Mouse (Mus musculus): ENCODE measurements around the gene Gga2. TPM values are rescaled to one million over a fixed set of nuclear protein-coding genes. Genes with fewer than 3 reads are reported as not detected.

Gga2 gene
- polyA plus RNA-seq, 1 experiment from 2014 or later = 79.0 TPM

DNA sequence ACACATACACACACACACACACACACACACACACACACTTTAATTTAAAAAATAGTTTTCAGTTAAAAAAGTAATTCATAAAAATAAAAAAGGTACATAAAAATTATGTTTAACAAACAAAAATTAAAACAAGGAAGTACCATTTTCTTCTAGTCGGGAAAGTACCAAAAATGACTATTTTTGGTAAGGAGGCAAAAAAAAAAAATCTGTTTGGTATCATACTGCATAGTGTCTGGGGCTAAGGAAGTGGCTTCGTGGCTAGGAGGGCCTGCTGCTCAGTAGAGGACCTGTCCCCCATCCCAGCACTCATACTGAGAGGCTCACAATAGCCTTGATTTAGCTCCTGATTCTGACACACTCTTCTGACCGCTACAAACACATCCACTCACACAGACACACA is 49.3 kb downstream of the Gga2 start:
- no peak for ATAC-seq (replicated peaks; ENCODE audit: extremely low read depth, insufficient read depth, low FRiP score)
- no peaks in the 10 kb centered on the region for H3K4me1 ChIP-seq (ENCODE audit: control insufficient read depth, insufficient read depth, low read length)
- H3K4me2 ChIP-seq (ENCODE audit: low read depth, low read length) = no peak overlapping the region
- H3K4me3 ChIP-seq (ENCODE audit: low read length) = no peak overlapping the region
- peaks cover 15% of the 10 kb centered on the region for H3K36me3 ChIP-seq (ENCODE audit: control insufficient read depth, insufficient read depth)
- 85% methylated on average over 3 of the region's 3 CpGs for WGBS
- H3K27me3 ChIP-seq (ENCODE audit: control insufficient read depth, insufficient read depth, low read length) = no peaks in the 10 kb centered on the region
- no peak overlapping the region for H3K9ac ChIP-seq (ENCODE audit: low read length)
- H3K27ac ChIP-seq (ENCODE audit: low read length) = no peak overlapping the region
- no peaks in the 10 kb centered on the region for H3K9me3 ChIP-seq (replicated peaks; ENCODE audit: control insufficient read depth, low read length)

GRCm38 (mm10) chr7:121970250-121970649 is 50.8 kb downstream of the Gga2 start:
- 78% methylated on average over 9 of the region's 9 CpGs for WGBS
- H3K9me3 ChIP-seq (replicated peaks; ENCODE audit: control insufficient read depth, low read length) = no peaks in the 10 kb centered on the region
- no peak overlapping the region for H3K9ac ChIP-seq (ENCODE audit: low read length)
- H3K27me3 ChIP-seq (ENCODE audit: control insufficient read depth, insufficient read depth, low read length) = no peaks in the 10 kb centered on the region
- H3K4me2 ChIP-seq (ENCODE audit: low read depth, low read length) = no peak overlapping the region
- H3K27ac ChIP-seq (ENCODE audit: low read length) = no peak overlapping the region
- no peaks in the 10 kb centered on the region for H3K4me1 ChIP-seq (ENCODE audit: control insufficient read depth, insufficient read depth, low read length)
- peaks cover 15% of the 10 kb centered on the region for H3K36me3 ChIP-seq (ENCODE audit: control insufficient read depth, insufficient read depth)
- H3K4me3 ChIP-seq (ENCODE audit: low read length) = no peak overlapping the region
- ATAC-seq (replicated peaks; ENCODE audit: extremely low read depth, insufficient read depth, low FRiP score) = no peak

GRCm38 (mm10) chr7:121968816-121969215 is 52.2 kb downstream of the Gga2 start:
- Histone ChIP-seq H3K9me3 (replicated peaks; ENCODE audit: control insufficient read depth, low read length) (peaks cover 3% of the 10 kb centered on the region), H3K4me3 (ENCODE audit: low read length) (no peak overlapping the region), H3K4me2 (ENCODE audit: low read depth, low read length) (no peak overlapping the region), H3K36me3 (ENCODE audit: control insufficient read depth, insufficient read depth) (peaks cover 19% of the 10 kb centered on the region), H3K9ac (ENCODE audit: low read length) (no peak overlapping the region), H3K27ac (ENCODE audit: low read length) (no peak overlapping the region), H3K27me3 (ENCODE audit: control insufficient read depth, insufficient read depth, low read length) (no peaks in the 10 kb centered on the region), H3K4me1 (ENCODE audit: control insufficient read depth, insufficient read depth, low read length) (no peaks in the 10 kb centered on the region)
- ATAC-seq (replicated peaks; ENCODE audit: extremely low read depth, insufficient read depth, low FRiP score) = no peak
- 80% methylated on average over 9 of the region's 9 CpGs for WGBS

- Histone ChIP-seq H3K9me3 (replicated peaks; ENCODE audit: control insufficient read depth, low read length) (peaks cover 3% of the 10 kb centered on the region), H3K4me2 (ENCODE audit: low read depth, low read length) (no peak overlapping the region), H3K27me3 (ENCODE audit: control insufficient read depth, insufficient read depth, low read length) (no peaks in the 10 kb centered on the region), H3K4me1 (ENCODE audit: control insufficient read depth, insufficient read depth, low read length) (no peaks in the 10 kb centered on the region), H3K9ac (ENCODE audit: low read length) (no peak overlapping the region), H3K4me3 (ENCODE audit: low read length) (no peak overlapping the region), H3K36me3 (ENCODE audit: control insufficient read depth, insufficient read depth) (peaks cover 19% of the 10 kb centered on the region), H3K27ac (ENCODE audit: low read length) (no peak overlapping the region)
- no peak for ATAC-seq (replicated peaks; ENCODE audit: extremely low read depth, insufficient read depth, low FRiP score)
- 35% methylated on average over 8 of the region's 8 CpGs for WGBS
Observed at GRCm38 (mm10) chr7:121968242-121968641, 52.8 kb downstream of the Gga2 start.

GRCm38 (mm10) chr7:121966169-121966568 is 54.9 kb downstream of the Gga2 start:
- H3K4me2 ChIP-seq (ENCODE audit: low read depth, low read length) = no peak overlapping the region
- H3K9ac ChIP-seq (ENCODE audit: low read length) = no peak overlapping the region
- H3K36me3 ChIP-seq (ENCODE audit: control insufficient read depth, insufficient read depth) = peaks cover 19% of the 10 kb centered on the region
- H3K27me3 ChIP-seq (ENCODE audit: control insufficient read depth, insufficient read depth, low read length) = no peaks in the 10 kb centered on the region
- no peak overlapping the region for H3K27ac ChIP-seq (ENCODE audit: low read length)
- no peak for ATAC-seq (replicated peaks; ENCODE audit: extremely low read depth, insufficient read depth, low FRiP score)
- peaks cover 3% of the 10 kb centered on the region for H3K9me3 ChIP-seq (replicated peaks; ENCODE audit: control insufficient read depth, low read length)
- H3K4me3 ChIP-seq (ENCODE audit: low read length) = no peak overlapping the region
- H3K4me1 ChIP-seq (ENCODE audit: control insufficient read depth, insufficient read depth, low read length) = no peaks in the 10 kb centered on the region
- 74% methylated on average over 7 of the region's 7 CpGs for WGBS

GRCm38 (mm10) chr7:121963883-121964398 is 57.1 kb downstream of the Gga2 start:
- peaks cover 3% of the 10 kb centered on the region for H3K9me3 ChIP-seq (replicated peaks; ENCODE audit: control insufficient read depth, low read length)
- H3K4me1 ChIP-seq (ENCODE audit: control insufficient read depth, insufficient read depth, low read length) = no peaks in the 10 kb centered on the region
- H3K27me3 ChIP-seq (ENCODE audit: control insufficient read depth, insufficient read depth, low read length) = no peaks in the 10 kb centered on the region
- H3K9ac ChIP-seq (ENCODE audit: low read length) = no peak overlapping the region
- no peak for ATAC-seq (replicated peaks; ENCODE audit: extremely low read depth, insufficient read depth, low FRiP score)
- H3K4me2 ChIP-seq (ENCODE audit: low read depth, low read length) = no peak overlapping the region
- H3K4me3 ChIP-seq (ENCODE audit: low read length) = no peak overlapping the region
- WGBS = 58% methylated on average over 6 of the region's 6 CpGs
- H3K36me3 ChIP-seq (ENCODE audit: control insufficient read depth, insufficient read depth) = peaks cover 6% of the 10 kb centered on the region
- no peak overlapping the region for H3K27ac ChIP-seq (ENCODE audit: low read length)

- H3K9me3 ChIP-seq (replicated peaks; ENCODE audit: control insufficient read depth, low read length) = peaks cover 3% of the 10 kb centered on the region
- peaks cover 6% of the 10 kb centered on the region for H3K36me3 ChIP-seq (ENCODE audit: control insufficient read depth, insufficient read depth)
- H3K4me3 ChIP-seq (ENCODE audit: low read length) = no peak overlapping the region
- H3K4me1 ChIP-seq (ENCODE audit: control insufficient read depth, insufficient read depth, low read length) = no peaks in the 10 kb centered on the region
- H3K9ac ChIP-seq (ENCODE audit: low read length) = no peak overlapping the region
- no peak overlapping the region for H3K4me2 ChIP-seq (ENCODE audit: low read depth, low read length)
- 72% methylated on average over 3 of the region's 3 CpGs for WGBS
- no peak overlapping the region for H3K27ac ChIP-seq (ENCODE audit: low read length)
- ATAC-seq (replicated peaks; ENCODE audit: extremely low read depth, insufficient read depth, low FRiP score) = no peak
- H3K27me3 ChIP-seq (ENCODE audit: control insufficient read depth, insufficient read depth, low read length) = no peaks in the 10 kb centered on the region
Observed at GRCm38 (mm10) chr7:121962571-121962959, 58.5 kb downstream of the Gga2 start.

DNA sequence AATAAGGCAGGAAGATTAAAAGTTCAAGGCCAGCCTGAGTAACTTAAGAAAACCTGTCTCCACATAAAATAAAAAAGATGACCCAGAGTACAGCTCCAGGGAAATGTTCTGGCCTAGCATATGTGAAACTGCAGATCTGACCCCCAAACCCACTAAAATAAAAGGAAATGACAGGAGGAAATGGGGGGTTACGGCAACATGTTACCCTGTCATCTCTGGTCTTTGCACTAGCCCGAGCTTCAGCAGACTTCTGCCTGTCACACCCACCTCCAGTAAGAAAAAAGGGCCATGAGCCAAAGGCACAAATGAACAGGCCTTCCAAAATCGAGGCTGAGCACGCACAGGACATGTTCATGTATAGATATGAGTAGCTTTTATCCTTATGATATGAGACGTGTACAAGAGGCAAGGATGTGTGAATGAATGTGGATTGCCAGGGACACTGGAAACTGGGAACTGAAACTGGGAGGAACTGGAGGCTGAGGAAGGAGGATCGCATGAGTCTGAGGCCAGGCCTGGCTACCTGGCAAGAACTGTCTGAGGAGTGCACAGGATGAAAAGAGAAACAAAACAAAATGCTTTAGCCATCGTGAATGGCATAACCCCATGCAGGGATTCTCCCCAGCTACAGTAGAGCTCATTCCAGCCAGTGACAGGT is 59.0 kb downstream of the Gga2 start:
- 68% methylated on average over 7 of the region's 7 CpGs for WGBS

DNA sequence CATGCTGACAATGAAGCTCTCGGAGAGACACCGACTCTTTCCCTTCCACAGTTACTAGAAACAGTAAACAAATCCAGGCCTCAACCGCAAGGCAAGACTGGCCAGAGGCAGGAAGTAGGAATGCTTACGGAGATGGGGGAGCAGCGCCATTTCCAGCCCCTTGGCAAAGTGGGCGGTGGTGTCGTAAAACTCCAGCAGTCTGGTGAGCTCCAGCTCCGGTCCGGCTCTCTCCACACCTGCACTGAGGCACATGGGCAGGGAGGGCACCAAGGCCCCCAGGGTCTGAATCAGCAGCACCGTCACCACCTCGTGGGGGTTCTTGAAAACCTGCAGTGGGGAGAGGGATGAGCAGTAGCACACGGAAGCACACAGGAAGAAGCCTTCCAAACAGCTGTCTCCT is 65.2 kb downstream of the Gga2 start:
- Histone ChIP-seq H3K4me2 (ENCODE audit: low read depth, low read length) (no peak overlapping the region), H3K9ac (ENCODE audit: low read length) (no peak overlapping the region), H3K9me3 (replicated peaks; ENCODE audit: control insufficient read depth, low read length) (no peaks in the 10 kb centered on the region), H3K4me1 (ENCODE audit: control insufficient read depth, insufficient read depth, low read length) (no peaks in the 10 kb centered on the region), H3K27me3 (ENCODE audit: control insufficient read depth, insufficient read depth, low read length) (no peaks in the 10 kb centered on the region), H3K27ac (ENCODE audit: low read length) (no peak overlapping the region), H3K4me3 (ENCODE audit: low read length) (no peak overlapping the region), H3K36me3 (ENCODE audit: control insufficient read depth, insufficient read depth) (peaks cover 9% of the 10 kb centered on the region; the same call in 1 of the 2 replicates)
- ATAC-seq (replicated peaks; ENCODE audit: extremely low read depth, insufficient read depth, low FRiP score) = no peak
- WGBS = 81% methylated on average over 12 of the region's 12 CpGs

More for the DNA sequence above, 59.0 kb downstream of the Gga2 start:
- H3K4me2 ChIP-seq (ENCODE audit: low read depth, low read length) = no peak overlapping the region
- no peak overlapping the region for H3K4me3 ChIP-seq (ENCODE audit: low read length)
- no peak overlapping the region for H3K27ac ChIP-seq (ENCODE audit: low read length)
- H3K9ac ChIP-seq (ENCODE audit: low read length) = no peak overlapping the region
- no peaks in the 10 kb centered on the region for H3K27me3 ChIP-seq (ENCODE audit: control insufficient read depth, insufficient read depth, low read length)
- no peak for ATAC-seq (replicated peaks; ENCODE audit: extremely low read depth, insufficient read depth, low FRiP score)
- H3K4me1 ChIP-seq (ENCODE audit: control insufficient read depth, insufficient read depth, low read length) = no peaks in the 10 kb centered on the region
- H3K36me3 ChIP-seq (ENCODE audit: control insufficient read depth, insufficient read depth) = peaks cover 6% of the 10 kb centered on the region
- H3K9me3 ChIP-seq (replicated peaks; ENCODE audit: control insufficient read depth, low read length) = peaks cover 3% of the 10 kb centered on the region
